Mouse (Mus musculus) left cerebral cortex, adult 2 months (tissue): ENCODE data around the gene Slc36a4. TPM values are rescaled to one million over a fixed set of nuclear protein-coding genes. Genes with fewer than 3 reads are reported as not detected.

Experiments used
- DNase-seq, 2 experiments: peaks; one replicate each; pipeline ENCODE4 v3.0.0; 2021 to 2022; ENCODE audit warnings: low spot score in 2 of 2, mixed read lengths in 1 of 2; ENCODE audit errors: extremely low spot score in 1 of 2
- H3K27ac ChIP-seq: fragments of 200-600 bp; 2 replicates; pipeline ENCODE4 v1.8.1; 2022
- H3K4me3 ChIP-seq: fragments of 200-600 bp; 2 replicates; pipeline ENCODE4 v1.8.1; 2022
- CTCF ChIP-seq: fragments of 200-600 bp; IDR thresholded peaks from 2 replicates; pipeline ENCODE4 v1.8.1; 2022; ENCODE audit warnings: antibody characterized with exemption, mild to moderate bottlenecking, moderate library complexity
- intact Hi-C: fragments of 180-260 bp; cut with DNase I; formaldehyde crosslinking; loops from one replicate; pipeline ENCODE4 v1.15.1; 2025
- total RNA-seq, 2 experiments: library from RNA; stranded (reverse); gene quantifications; 2 replicates each; pipeline ENCODE4 v1.2.3; 2021

Gene Slc36a4
- total RNA-seq, 2 experiments from 2014 or later: 44.5 to 46.7 TPM

- Histone ChIP-seq H3K4me3 (peak overlapping the region; percentile 84), H3K27ac (peak overlapping the region; percentile 93)
- intact Hi-C loops: no loop called here
- no peak; the same call in 1 of the 2 replicates for TF ChIP-seq CTCF
- no peak for DNase-seq
Observed at GRCm38 (mm10) chr9:15708979-15709598, 449 bp upstream of the Slc36a4 start.

GRCm38 (mm10) chr9:15710821-15711565 is 1.5 kb downstream of the Slc36a4 start:
- no peak overlapping the region for H3K27ac ChIP-seq
- no peak for TF ChIP-seq CTCF
- peak overlapping the region; percentile 84; the same call in 1 of the 2 replicates for H3K4me3 ChIP-seq
- intact Hi-C loops: no loop called here
- DNase-seq: no peak

- intact Hi-C loops: no loop called here
- DNase-seq: no peak
- no peak for TF ChIP-seq CTCF
- Histone ChIP-seq H3K4me3 (no peak overlapping the region), H3K27ac (no peak overlapping the region)
Observed at GRCm38 (mm10) chr9:15711676-15712075, 2.1 kb downstream of the Slc36a4 start.

- Histone ChIP-seq H3K27ac (no peak overlapping the region), H3K4me3 (no peak overlapping the region)
- no peak for TF ChIP-seq CTCF
- intact Hi-C loops: no loop called here
- no peak for DNase-seq
Observed at GRCm38 (mm10) chr9:15714792-15715191, 5.3 kb downstream of the Slc36a4 start.

- Histone ChIP-seq H3K27ac (no peak overlapping the region), H3K4me3 (no peak overlapping the region)
- intact Hi-C loops: no loop called here
- DNase-seq: no peak
- no peak for TF ChIP-seq CTCF
Observed at GRCm38 (mm10) chr9:15715193-15715989, 5.9 kb downstream of the Slc36a4 start.

- DNase-seq: no peak
- intact Hi-C loops: no loop called here
- no peak for TF ChIP-seq CTCF
- H3K4me3 ChIP-seq: no peak overlapping the region
- H3K27ac ChIP-seq: no peak overlapping the region
Observed at GRCm38 (mm10) chr9:15717363-15717762, 7.8 kb downstream of the Slc36a4 start.

- Histone ChIP-seq H3K27ac (no peak overlapping the region), H3K4me3 (no peak overlapping the region)
- DNase-seq: no peak
- TF ChIP-seq CTCF: no peak
- intact Hi-C loops: no loop called here
Observed at GRCm38 (mm10) chr9:15718295-15718694, 8.8 kb downstream of the Slc36a4 start.

GRCm38 (mm10) chr9:15719594-15719993 is 10.1 kb downstream of the Slc36a4 start:
- Histone ChIP-seq H3K4me3 (no peak overlapping the region), H3K27ac (no peak overlapping the region)
- no peak for TF ChIP-seq CTCF
- DNase-seq: no peak
- intact Hi-C loops: no loop called here

- no peak for TF ChIP-seq CTCF
- intact Hi-C loops: no loop called here
- DNase-seq: no peak
Observed at GRCm38 (mm10) chr9:15720556-15720955, 11.0 kb downstream of the Slc36a4 start.

GRCm38 (mm10) chr9:15721226-15721833 is 11.8 kb downstream of the Slc36a4 start:
- intact Hi-C loops: no loop called here
- Histone ChIP-seq H3K4me3 (no peak overlapping the region), H3K27ac (no peak overlapping the region)
- no peak for DNase-seq
- no peak for TF ChIP-seq CTCF

More at GRCm38 (mm10) chr9:15720556-15720955, 11.0 kb downstream of the Slc36a4 start:
- Histone ChIP-seq H3K4me3 (no peak overlapping the region), H3K27ac (no peak overlapping the region)

- no peak for TF ChIP-seq CTCF
- no peak for DNase-seq
- intact Hi-C loops: no loop called here
- H3K4me3 ChIP-seq: no peak overlapping the region
- H3K27ac ChIP-seq: no peak overlapping the region
Observed at GRCm38 (mm10) chr9:15722506-15722905, 13.0 kb downstream of the Slc36a4 start.

- DNase-seq: no peak
- intact Hi-C loops: no loop called here
- no peak overlapping the region for H3K27ac ChIP-seq
- H3K4me3 ChIP-seq: no peak overlapping the region
- no peak for TF ChIP-seq CTCF
Observed at GRCm38 (mm10) chr9:15727168-15727567, 17.6 kb downstream of the Slc36a4 start.
